Mouse (Mus musculus): ENCODE results near the gene S100a7a. TPM values are rescaled to one million over a fixed set of nuclear protein-coding genes. Genes with fewer than 3 reads are reported as not detected.

The S100a7a gene
- polyA plus RNA-seq, 1 experiment from 2014 or later, result not detected

GRCm38 (mm10) chr3:90668846-90669245, 15.0 kb downstream of the S100a7a start, which contains the start of gene S100a8:
S100a8 (plus strand) TSS chr3:90668978.
- H3K9me3 ChIP-seq (replicated peaks), result no peaks in the 10 kb centered on the region
- H3K4me1 ChIP-seq, result no peaks in the 10 kb centered on the region
- ATAC-seq, result no peak
- no peaks in the 10 kb centered on the region for H3K36me3 ChIP-seq
- H3K27ac ChIP-seq, result no peak within 1 kb of the TSS
- H3K4me2 ChIP-seq, result no peak within 1 kb of the TSS
- no peak within 1 kb of the TSS for H3K4me3 ChIP-seq
- 55% methylated on average over 8 of the region's 8 CpGs for WGBS (ENCODE audit: insufficient replicate concordance)
- no peaks in the 10 kb centered on the region; the same call in 1 of the 2 replicates for H3K27me3 ChIP-seq (replicated peaks)
- H3K9ac ChIP-seq, result no peak within 1 kb of the TSS

DNA sequence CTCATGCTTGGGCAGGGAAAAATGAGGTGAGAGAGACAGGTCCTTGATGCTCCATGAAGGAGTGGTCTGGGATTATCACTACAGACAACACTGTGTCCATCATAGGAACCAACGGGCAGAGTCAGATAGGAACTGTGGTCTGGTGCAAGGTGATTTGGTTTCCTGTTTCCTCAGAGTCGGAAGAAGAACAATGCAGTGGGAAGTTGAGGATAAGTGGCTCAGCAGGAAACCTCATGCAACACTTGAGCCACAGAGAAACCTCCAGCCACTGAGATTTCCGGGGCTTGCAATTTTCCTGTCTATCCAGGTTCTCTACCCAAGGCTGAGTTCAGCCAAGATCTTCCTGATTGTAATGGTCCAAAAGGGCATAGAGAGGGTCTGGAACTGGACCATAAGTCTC, 24.8 kb downstream of the S100a7a start:
- H3K9me3 ChIP-seq (replicated peaks), result no peaks in the 10 kb centered on the region
- H3K27ac ChIP-seq, result no peak overlapping the region
- no peak for ATAC-seq
- no peaks in the 10 kb centered on the region for H3K27me3 ChIP-seq (replicated peaks)
- no peaks in the 10 kb centered on the region for H3K4me1 ChIP-seq
- H3K36me3 ChIP-seq, result no peaks in the 10 kb centered on the region
- no peak overlapping the region for H3K4me3 ChIP-seq
- H3K9ac ChIP-seq, result no peak overlapping the region
- H3K4me2 ChIP-seq, result no peak overlapping the region
- 10% methylated on average over 3 of the region's 3 CpGs for WGBS (ENCODE audit: insufficient replicate concordance)

DNA sequence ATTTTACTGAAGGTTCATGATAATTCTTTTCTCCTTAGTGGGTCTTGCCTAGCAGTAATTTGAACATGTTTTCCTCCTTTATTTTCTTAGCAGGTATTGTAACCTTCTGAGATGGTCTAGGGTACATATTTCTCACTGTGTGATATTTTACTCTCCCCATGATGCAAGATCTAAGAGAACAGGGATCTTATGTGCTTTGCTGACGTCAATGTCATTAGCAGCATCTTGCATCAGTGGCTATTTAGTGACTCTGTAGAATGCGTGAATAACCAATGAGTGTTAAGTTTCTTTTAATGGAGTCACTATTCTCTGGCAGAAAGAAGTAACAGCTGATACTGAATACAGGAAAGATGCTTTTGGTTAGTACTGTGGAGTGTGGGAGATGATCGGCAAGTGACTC, 30.1 kb downstream of the S100a7a start:
- ATAC-seq, result no peak
- 74% methylated on average over 3 of the region's 3 CpGs for WGBS (ENCODE audit: insufficient replicate concordance)

DNA sequence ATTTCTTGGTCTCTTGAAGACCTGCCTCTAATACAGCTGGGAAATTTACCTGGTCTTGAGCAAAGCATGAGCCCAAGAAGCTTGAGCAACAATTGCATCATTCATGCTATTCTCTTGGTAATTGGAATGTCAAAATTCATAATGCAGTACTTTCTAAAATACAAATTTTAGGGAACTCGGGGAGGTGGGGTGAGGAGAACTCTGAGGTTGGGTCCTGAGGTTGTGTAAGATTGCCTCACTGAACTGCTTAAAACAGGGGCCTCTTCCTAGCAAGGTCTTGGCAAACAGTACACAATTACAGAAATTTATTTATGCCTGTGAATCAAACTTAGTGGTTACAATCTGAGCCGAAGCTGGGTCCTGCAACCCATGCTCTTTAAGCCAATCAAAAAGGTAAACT, 33.0 kb downstream of the S100a7a start:
- Histone ChIP-seq H3K4me1 (no peaks in the 10 kb centered on the region), H3K4me2 (no peak overlapping the region), H3K27ac (no peak overlapping the region), H3K36me3 (no peaks in the 10 kb centered on the region), H3K27me3 (replicated peaks) (no peaks in the 10 kb centered on the region), H3K9me3 (replicated peaks) (no peaks in the 10 kb centered on the region), H3K9ac (no peak overlapping the region), H3K4me3 (no peak overlapping the region)
- WGBS (ENCODE audit: insufficient replicate concordance), result 51% methylated on average over 2 of the region's 2 CpGs
- ATAC-seq, result no peak

More for the DNA sequence above, 30.1 kb downstream of the S100a7a start:
- Histone ChIP-seq H3K27me3 (replicated peaks) (no peaks in the 10 kb centered on the region), H3K36me3 (no peaks in the 10 kb centered on the region), H3K4me3 (no peak overlapping the region), H3K9ac (no peak overlapping the region), H3K9me3 (replicated peaks) (no peaks in the 10 kb centered on the region), H3K4me1 (no peaks in the 10 kb centered on the region), H3K4me2 (no peak overlapping the region), H3K27ac (no peak overlapping the region)

DNA sequence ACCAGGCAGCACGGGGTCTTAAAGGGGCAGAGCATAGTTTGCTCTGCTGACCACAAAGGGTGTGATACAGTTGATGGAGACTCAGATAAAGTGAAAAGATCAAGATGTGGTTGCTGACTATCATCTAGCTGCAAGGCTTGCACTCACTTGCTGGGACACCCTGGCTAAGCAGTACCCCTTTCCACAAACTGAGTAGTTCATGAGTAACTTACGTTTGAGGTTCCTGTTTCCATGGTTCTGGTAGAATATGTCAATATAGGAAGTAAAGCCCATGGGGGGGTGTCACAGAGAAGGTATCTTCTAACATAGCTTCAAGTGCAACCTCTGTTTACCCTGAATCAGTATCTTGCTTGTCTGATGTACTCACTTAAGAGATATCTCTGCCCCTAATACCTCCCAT, 39.7 kb downstream of the S100a7a start:
- H3K4me1 ChIP-seq, result no peaks in the 10 kb centered on the region
- 52% methylated on average over 2 of the region's 2 CpGs for WGBS (ENCODE audit: insufficient replicate concordance)
- no peak overlapping the region for H3K4me3 ChIP-seq
- H3K9me3 ChIP-seq (replicated peaks), result no peaks in the 10 kb centered on the region
- no peak for ATAC-seq
- no peak overlapping the region for H3K4me2 ChIP-seq
- no peak overlapping the region for H3K9ac ChIP-seq
- H3K27me3 ChIP-seq (replicated peaks), result no peaks in the 10 kb centered on the region
- H3K36me3 ChIP-seq, result no peaks in the 10 kb centered on the region
- no peak overlapping the region for H3K27ac ChIP-seq

- WGBS (ENCODE audit: insufficient replicate concordance), result 36% methylated on average over 3 of the region's 3 CpGs
- H3K4me1 ChIP-seq, result no peaks in the 10 kb centered on the region
- H3K9me3 ChIP-seq (replicated peaks), result no peaks in the 10 kb centered on the region
- H3K4me3 ChIP-seq, result no peak within 1 kb of the TSS
- H3K4me2 ChIP-seq, result no peak within 1 kb of the TSS
- H3K9ac ChIP-seq, result no peak within 1 kb of the TSS
- no peaks in the 10 kb centered on the region for H3K27me3 ChIP-seq (replicated peaks)
- no peaks in the 10 kb centered on the region for H3K36me3 ChIP-seq
- ATAC-seq, result no peak
- H3K27ac ChIP-seq, result no peak within 1 kb of the TSS
These were observed 41.8 kb downstream of the S100a7a start, which contains the start of gene S100a9 for GRCm38 (mm10) chr3:90695613-90696012. S100a9 (minus strand) TSS chr3:90695721.

- Histone ChIP-seq H3K4me2 (no peak overlapping the region), H3K4me1 (no peaks in the 10 kb centered on the region)
- WGBS (ENCODE audit: insufficient replicate concordance), result 73% methylated on average over 2 of the region's 2 CpGs
These were observed 48.4 kb downstream of the S100a7a start for GRCm38 (mm10) chr3:90702244-90702643.

More at GRCm38 (mm10) chr3:90702244-90702643, 48.4 kb downstream of the S100a7a start:
- H3K27me3 ChIP-seq (replicated peaks), result no peaks in the 10 kb centered on the region
- H3K4me3 ChIP-seq, result no peak overlapping the region
- no peak overlapping the region for H3K27ac ChIP-seq
- H3K9ac ChIP-seq, result no peak overlapping the region
- no peaks in the 10 kb centered on the region for H3K36me3 ChIP-seq
- H3K9me3 ChIP-seq (replicated peaks), result no peaks in the 10 kb centered on the region
- ATAC-seq, result no peak

Other genes starting within 250 kb of the S100a7a start
- 20.8 and 21.4 TPM in 2 replicates for gene Ints3, start 220.4 kb upstream of the S100a7a start, polyA plus RNA-seq (2016; fragmentation: Nextera tagmentation; extraction: Ambion mirVana)
- 5.1 and 5.3 TPM in 2 replicates for gene Npr1, start 188.2 kb upstream of the S100a7a start, polyA plus RNA-seq (2016; fragmentation: Nextera tagmentation; extraction: Ambion mirVana)
- 100 and 103 TPM in 2 replicates for gene Ilf2, start 177.9 kb upstream of the S100a7a start, polyA plus RNA-seq (2016; fragmentation: Nextera tagmentation; extraction: Ambion mirVana)
- 24.2 and 27.0 TPM in 2 replicates for gene Snapin, start 163.0 kb upstream of the S100a7a start, polyA plus RNA-seq (2016; fragmentation: Nextera tagmentation; extraction: Ambion mirVana)
- 85.7 and 88.1 TPM in 2 replicates for gene Chtop, start 144.5 kb upstream of the S100a7a start, polyA plus RNA-seq (2016; fragmentation: Nextera tagmentation; extraction: Ambion mirVana)
- 13.2 and 15.0 TPM in 2 replicates for gene S100a1, start 139.6 kb upstream of the S100a7a start, polyA plus RNA-seq (2016; fragmentation: Nextera tagmentation; extraction: Ambion mirVana)
- 18.4 and 20.4 TPM in 2 replicates for gene S100a13, start 139.6 kb upstream of the S100a7a start, polyA plus RNA-seq (2016; fragmentation: Nextera tagmentation; extraction: Ambion mirVana)
- gene S100a14, start 127.2 kb upstream of the S100a7a start, polyA plus RNA-seq (2016; fragmentation: Nextera tagmentation; extraction: Ambion mirVana), result not detected in 2 replicates
- gene S100a16, start 116.8 kb upstream of the S100a7a start, polyA plus RNA-seq (2016; fragmentation: Nextera tagmentation; extraction: Ambion mirVana), result 32.8 TPM in 2 replicates
- 0.04 TPM in 1 of 2 replicates, not detected in the other for gene S100a3, start 93.4 kb upstream of the S100a7a start, polyA plus RNA-seq (2016; fragmentation: Nextera tagmentation; extraction: Ambion mirVana)
- not detected in 2 replicates for gene S100a2, start 63.8 kb upstream of the S100a7a start, polyA plus RNA-seq (2016; fragmentation: Nextera tagmentation; extraction: Ambion mirVana)
- gene Gm42674, start 52.1 kb upstream of the S100a7a start, polyA plus RNA-seq (2016; fragmentation: Nextera tagmentation; extraction: Ambion mirVana), result not detected in 2 replicates
- gene S100a4, start 50.2 kb upstream of the S100a7a start, polyA plus RNA-seq (2016; fragmentation: Nextera tagmentation; extraction: Ambion mirVana), result 0.55 and 0.69 TPM in 2 replicates
- gene S100a5, start 45.5 kb upstream of the S100a7a start, polyA plus RNA-seq (2016; fragmentation: Nextera tagmentation; extraction: Ambion mirVana), result not detected in 2 replicates
- 5.7 and 6.8 TPM in 2 replicates for gene S100a6, start 41.1 kb upstream of the S100a7a start, polyA plus RNA-seq (2016; fragmentation: Nextera tagmentation; extraction: Ambion mirVana)
- 209 and 244 TPM in 2 replicates for gene S100a8, start 15.0 kb downstream of the S100a7a start, polyA plus RNA-seq (2016; fragmentation: Nextera tagmentation; extraction: Ambion mirVana)
- gene S100a9, start 41.7 kb downstream of the S100a7a start, polyA plus RNA-seq (2016; fragmentation: Nextera tagmentation; extraction: Ambion mirVana), result 129 and 173 TPM in 2 replicates
- gene Pglyrp4, start 72.9 kb downstream of the S100a7a start, polyA plus RNA-seq (2016; fragmentation: Nextera tagmentation; extraction: Ambion mirVana), result not detected in 2 replicates
- not detected in 2 replicates for gene Gm5849, start 123.9 kb downstream of the S100a7a start, polyA plus RNA-seq (2016; fragmentation: Nextera tagmentation; extraction: Ambion mirVana)